Comparison of ENCODE assay signal across 10 mouse cellular contexts in the genomic region with DNA sequence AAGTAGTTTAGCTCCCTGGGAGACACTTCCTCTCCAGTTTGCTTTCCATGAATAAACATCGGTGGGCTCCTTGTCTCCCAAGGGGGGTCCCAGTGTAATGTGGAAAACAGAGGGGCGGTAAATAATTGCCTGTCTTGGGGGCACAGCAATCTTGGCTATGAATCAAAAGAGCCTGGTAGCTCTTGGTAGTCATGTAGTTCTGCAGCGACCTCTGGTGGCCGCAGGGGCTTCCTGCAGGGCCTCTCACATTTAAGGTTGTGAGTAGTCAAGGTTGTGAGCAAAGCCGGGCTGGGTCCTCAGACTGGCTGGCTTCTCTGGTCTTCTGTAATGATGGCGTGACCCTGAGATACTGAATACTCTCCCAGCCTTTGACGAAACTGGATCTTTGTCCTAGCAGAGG. TPM values are rescaled to one million over a fixed set of nuclear protein-coding genes. Genes with fewer than 3 reads are reported as not detected.
DNase-seq lines count a peak whose midpoint lies in the region; ATAC-seq and TF ChIP-seq lines count a peak whose summit lies in the region.
"Had no signal": no experiment of that assay in that cellular context is flagged by ENCODE, and none has a peak within 500 bp of the region (broad histone marks: within the 10 kb centered on the region; RNA-seq: fewer than 3 reads in every experiment).

No protein-coding gene starts in this region.

- no peaks in the 10 kb centered on the region for H3K27me3 ChIP-seq in liver, embryonic 12.5 days (replicated peaks)
- no peaks in the 10 kb centered on the region for H3K27me3 ChIP-seq in midbrain, postnatal 0 days (ENCODE audit: insufficient read depth, low read length)
- H3K27me3 ChIP-seq: embryonic facial prominence, embryonic 12.5 days; stomach, embryonic 15.5 days had no signal

- H3K4me1 ChIP-seq in liver, embryonic 12.5 days = peaks cover 4% of the 10 kb centered on the region; the same call in 1 of the 2 replicates
- H3K4me1 ChIP-seq in midbrain, postnatal 0 days (ENCODE audit: insufficient read depth, low read length) = no peaks in the 10 kb centered on the region
- H3K4me1 ChIP-seq: embryonic facial prominence, embryonic 12.5 days; stomach, embryonic 15.5 days had no signal

- WGBS in liver, embryonic 12.5 days (ENCODE audit: insufficient replicate concordance) = 20% methylated on average over 7 of the region's 7 CpGs
- WGBS in midbrain, postnatal 0 days = 23% methylated on average over 7 of the region's 7 CpGs

- H3K4me3 ChIP-seq in liver, embryonic 12.5 days = no peak overlapping the region
- H3K4me3 ChIP-seq in midbrain, postnatal 0 days (ENCODE audit: low read depth, low read length) = no peak overlapping the region
- H3K4me3 ChIP-seq: embryonic facial prominence, embryonic 12.5 days; stomach, embryonic 15.5 days had no signal

- intact Hi-C loops in left cerebral cortex, postnatal 14 days (cut with DNase I) = loop anchor here (5.0 to 10.0 kb wide), 2 partner anchors 75 to 198 kb away; no protein-coding TSS in a partner anchor

- no peak overlapping the region for H3K4me2 ChIP-seq in liver, embryonic 12.5 days
- no peak overlapping the region for H3K4me2 ChIP-seq in midbrain, postnatal 0 days (ENCODE audit: low read depth, low read length, poor library complexity, severe bottlenecking)
- H3K4me2 ChIP-seq: embryonic facial prominence, embryonic 12.5 days; stomach, embryonic 15.5 days had no signal

- ATAC-seq in liver, embryonic 12.5 days = no peak; the same call in 1 of the 2 replicates
- ATAC-seq in midbrain, postnatal 0 days (ENCODE audit: low FRiP score) = peak; percentile 28; the same call in 1 of the 2 replicates

- no peak overlapping the region for H3K9ac ChIP-seq in liver, embryonic 12.5 days
- H3K9ac ChIP-seq in midbrain, postnatal 0 days (replicated peaks; ENCODE audit: low read length, poor library complexity, severe bottlenecking) = no peak overlapping the region
- H3K9ac ChIP-seq: embryonic facial prominence, embryonic 12.5 days; stomach, embryonic 15.5 days had no signal

- H3K27ac ChIP-seq in liver, embryonic 12.5 days = no peak overlapping the region
- H3K27ac ChIP-seq in midbrain, postnatal 0 days (ENCODE audit: low read depth, low read length) = no peak overlapping the region
- H3K27ac ChIP-seq: embryonic facial prominence, embryonic 12.5 days; stomach, embryonic 15.5 days had no signal

- DNase-seq in liver = peak; percentile 72
- peak; percentile 75 for DNase-seq in cerebellum, adult 9-10 months
- DNase-seq in frontal cortex, postnatal 14 days (ENCODE audit: low spot score in 2 of 2) = peak; percentile 29 to 64
- DNase-seq in induced T-regulatory cell, adult 2 months (ENCODE audit: low read depth) = peak; percentile 65
- peak; percentile 76 to 80 for DNase-seq in left cerebral cortex, postnatal 14 days (ENCODE audit: low spot score in 2 of 2)
- DNase-seq in midbrain, postnatal 0 days (ENCODE audit: low spot score) = peak; percentile 92
- peak; percentile 34 for DNase-seq in telencephalon, adult 2 months (ENCODE audit: low read depth, low spot score)

- TF ChIP-seq CTCF in midbrain, postnatal 0 days (IDR thresholded peaks at IDR 0.05) = peak; percentile 88

- 0 out of 2 replicates have a peak, but pooled peaks cover 3% of the 10 kb centered on the region for H3K36me3 ChIP-seq in liver, embryonic 12.5 days
- peaks cover 3% of the 10 kb centered on the region; the same call in 1 of the 2 replicates for H3K36me3 ChIP-seq in midbrain, postnatal 0 days (ENCODE audit: insufficient read depth, low read length)

- H3K9me3 ChIP-seq in liver, embryonic 12.5 days (replicated peaks) = no peaks in the 10 kb centered on the region
- no peaks in the 10 kb centered on the region for H3K9me3 ChIP-seq in midbrain, postnatal 0 days (ENCODE audit: low read length)
- H3K9me3 ChIP-seq: embryonic facial prominence, embryonic 12.5 days; stomach, embryonic 15.5 days had no signal

RNA-seq across cellular contexts. Expression of a gene that starts 33.1 kb away (rescaled TPM):
- 2.9 and 3.1 TPM in 2 replicates for polyA plus RNA-seq in liver, embryonic 12.5 days (2016; fragmentation: Nextera tagmentation; extraction: Ambion mirVana)
- 10 to 100 TPM; 23.8 to 32.3 TPM for total RNA-seq in left cerebral cortex, postnatal 14 days (2021)
- total RNA-seq in midbrain, postnatal 0 days (2014; rRNA removed) = 19.9 and 22.5 TPM in 2 replicates
- polyA plus RNA-seq in midbrain, postnatal 0 days (2015; fragmentation: Nextera tagmentation; extraction: Ambion mirVana) = 7.1 and 8.1 TPM in 2 replicates

RNA-seq across cellular contexts. Expression of a gene that starts 50.1 kb away (rescaled TPM):
- not detected in 2 replicates for polyA plus RNA-seq in liver, embryonic 12.5 days (2016; fragmentation: Nextera tagmentation; extraction: Ambion mirVana)
- not detected for total RNA-seq in left cerebral cortex, postnatal 14 days (2021)
- not detected in 2 replicates for total RNA-seq in midbrain, postnatal 0 days (2014; rRNA removed)
- not detected in 2 replicates for polyA plus RNA-seq in midbrain, postnatal 0 days (2015; fragmentation: Nextera tagmentation; extraction: Ambion mirVana)
- polyA plus RNA-seq: embryonic facial prominence, embryonic 12.5 days had no signal

RNA-seq across cellular contexts. Expression of a gene that starts 54.7 kb away (rescaled TPM):
- 0.12 TPM in 1 of 2 replicates, not detected in the other for polyA plus RNA-seq in liver, embryonic 12.5 days (2016; fragmentation: Nextera tagmentation; extraction: Ambion mirVana)
- total RNA-seq in left cerebral cortex, postnatal 14 days (2021) = not detected
- total RNA-seq in midbrain, postnatal 0 days (2014; rRNA removed) = not detected in 2 replicates
- polyA plus RNA-seq in midbrain, postnatal 0 days (2015; fragmentation: Nextera tagmentation; extraction: Ambion mirVana) = not detected in 2 replicates
- polyA plus RNA-seq: embryonic facial prominence, embryonic 12.5 days had no signal

Comparison
In these comparisons a context has a peak if more than half of its experiments do, and no peak if none do; other contexts are left out.
1. DNase-seq: peak in every context shown above with its lines; median percentile 92 in midbrain, postnatal 0 days; 78 in left cerebral cortex, postnatal 14 days; 75 in cerebellum, adult 9-10 months; 72 in liver; 65 in induced T-regulatory cell, adult 2 months; 46 in frontal cortex, postnatal 14 days; 34 in telencephalon, adult 2 months.